Mouse (Mus musculus) embryonic fibroblast, embryonic 13.5 days (primary cell): Measurements from ENCODE around the gene Tenm2. TPM values are rescaled to one million over a fixed set of nuclear protein-coding genes. Genes with fewer than 3 reads are reported as not detected.

ENCODE experiments used
- H3K27ac ChIP-seq: 2 replicates; pipeline ENCODE4 v1.5.1; 2012; ENCODE audit warnings: low read length, control low read depth, inconsistent platforms; ENCODE audit not compliant: insufficient read depth
- H3K4me1 ChIP-seq: 2 replicates; pipeline ENCODE4 v1.6.1; 2011; ENCODE audit warnings: low read length; ENCODE audit not compliant: control insufficient read depth, insufficient read depth
- H3K4me3 ChIP-seq: 2 replicates; pipeline ENCODE4 v1.5.1; 2011; ENCODE audit warnings: mild to moderate bottlenecking, control low read depth, low read length; ENCODE audit not compliant: insufficient read depth
- CTCF ChIP-seq: IDR thresholded peaks from 2 replicates; pipeline ENCODE4 v1.5.1; 2011; ENCODE audit warnings: mild to moderate bottlenecking, control low read depth, low read length, moderate library complexity, borderline replicate concordance; ENCODE audit not compliant: insufficient read depth
- POLR2A ChIP-seq: IDR thresholded peaks from 2 replicates; pipeline ENCODE4 v1.6.1; 2011; ENCODE audit warnings: low read depth, mild to moderate bottlenecking, control low read depth, low read length, moderate library complexity
- polyA plus RNA-seq: library from polyadenylated mRNA; stranded (reverse); fragments of >200 nt; gene quantifications from 2 replicates; pipeline ENCODE4 v1.2.4, GENCODE M21; 2011; ENCODE audit warnings: low read depth; ENCODE audit not compliant: missing spikeins, insufficient read length

The Tenm2 gene
- polyA plus RNA-seq, 1 experiment, result 0.05 TPM

DNA sequence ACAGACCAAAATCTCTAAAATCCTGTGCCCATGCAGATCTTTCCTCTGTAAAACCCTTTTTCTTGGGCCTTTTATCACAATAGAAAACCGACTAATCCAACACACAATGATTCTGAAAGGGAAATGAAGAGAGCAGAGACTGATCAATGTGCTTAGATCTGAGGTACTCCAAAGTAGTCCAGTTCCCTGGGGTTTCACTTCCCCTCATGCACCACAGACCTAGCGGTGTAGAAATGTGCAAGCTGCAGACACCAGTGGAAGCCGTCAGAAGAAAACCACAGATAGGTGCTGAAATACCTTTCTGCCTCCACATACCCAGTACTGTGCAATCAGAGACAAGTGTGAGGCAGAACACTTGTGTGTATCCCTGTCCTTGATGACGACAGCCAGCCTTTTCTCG, 365.2 kb downstream of the Tenm2 start:
- H3K4me1 ChIP-seq, result no peaks in the 10 kb centered on the region

DNA sequence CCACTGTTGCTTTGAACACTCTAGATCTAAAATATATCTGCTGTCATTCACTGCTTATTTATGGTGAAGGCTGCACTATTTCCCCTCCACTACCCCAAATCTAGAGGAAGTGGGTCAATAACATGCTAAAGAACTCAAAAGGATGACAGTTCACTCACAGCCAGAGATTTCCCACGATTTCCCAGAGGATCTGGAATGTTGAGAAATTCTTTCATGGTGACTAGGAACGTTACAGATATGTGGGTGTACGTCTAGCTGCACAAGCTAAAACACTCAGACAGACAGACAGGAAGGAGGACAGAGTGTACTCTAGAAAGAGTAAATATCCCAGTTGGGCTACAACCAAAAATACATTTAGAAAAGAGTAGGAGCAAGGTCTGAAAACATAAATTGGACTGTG, 384.1 kb downstream of the Tenm2 start:
- peak overlapping the region; percentile 52 for H3K27ac ChIP-seq
- TF ChIP-seq POLR2A, result no peak
- no peak for TF ChIP-seq CTCF
- peaks cover 2% of the 10 kb centered on the region; the same call in 1 of the 2 replicates for H3K4me1 ChIP-seq
- H3K4me3 ChIP-seq, result no peak overlapping the region

More for the DNA sequence above, 365.2 kb downstream of the Tenm2 start:
- Histone ChIP-seq H3K27ac (no peak overlapping the region), H3K4me3 (no peak overlapping the region)
- TF ChIP-seq POLR2A (no peak), CTCF (no peak)

DNA sequence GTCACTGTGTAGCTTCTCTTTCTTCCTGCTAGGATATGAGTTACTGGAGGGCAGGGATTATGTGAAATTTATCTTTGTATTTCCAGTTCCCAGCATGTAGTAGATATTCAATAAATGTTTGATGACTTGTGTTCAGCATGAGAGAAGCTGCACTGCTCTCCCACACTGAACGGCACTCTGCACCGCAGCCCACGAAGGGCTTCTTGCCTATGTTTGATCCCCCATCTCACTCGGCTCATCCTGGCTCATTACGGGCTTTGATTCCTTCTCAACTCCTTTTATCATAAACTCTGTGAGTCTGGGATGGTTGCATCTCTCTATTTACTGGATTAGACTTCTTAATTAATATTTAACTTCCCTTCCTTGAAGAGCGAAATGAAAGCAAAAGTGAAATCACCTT, 388.3 kb downstream of the Tenm2 start:
- no peak for TF ChIP-seq POLR2A
- TF ChIP-seq CTCF, result no peak
- no peak overlapping the region for H3K4me3 ChIP-seq
- peaks cover 2% of the 10 kb centered on the region; the same call in 1 of the 2 replicates for H3K4me1 ChIP-seq
- H3K27ac ChIP-seq, result peak overlapping the region; percentile 36; the same call in 1 of the 2 replicates

DNA sequence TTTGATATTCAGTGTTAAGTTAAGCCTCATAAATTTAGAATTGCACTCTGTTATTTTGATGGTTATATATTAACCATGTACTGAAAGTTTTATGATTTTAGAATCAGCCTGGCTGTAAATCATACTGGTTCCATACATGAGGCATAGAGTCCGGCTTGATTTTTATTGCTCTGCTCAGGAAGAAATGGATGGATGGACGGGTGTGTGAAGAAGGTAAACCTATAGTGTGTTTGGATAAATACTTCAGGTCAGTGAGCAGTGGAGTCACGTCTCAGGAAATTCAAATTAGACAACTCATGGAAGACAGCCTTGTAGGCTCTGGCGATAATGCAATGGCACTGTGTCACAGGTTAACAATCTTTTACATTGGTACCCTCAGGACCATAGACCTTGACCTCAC, 402.9 kb downstream of the Tenm2 start:
- Histone ChIP-seq H3K4me3 (no peak overlapping the region), H3K27ac (no peak overlapping the region), H3K4me1 (no peaks in the 10 kb centered on the region)
- TF ChIP-seq CTCF (no peak), POLR2A (no peak)

DNA sequence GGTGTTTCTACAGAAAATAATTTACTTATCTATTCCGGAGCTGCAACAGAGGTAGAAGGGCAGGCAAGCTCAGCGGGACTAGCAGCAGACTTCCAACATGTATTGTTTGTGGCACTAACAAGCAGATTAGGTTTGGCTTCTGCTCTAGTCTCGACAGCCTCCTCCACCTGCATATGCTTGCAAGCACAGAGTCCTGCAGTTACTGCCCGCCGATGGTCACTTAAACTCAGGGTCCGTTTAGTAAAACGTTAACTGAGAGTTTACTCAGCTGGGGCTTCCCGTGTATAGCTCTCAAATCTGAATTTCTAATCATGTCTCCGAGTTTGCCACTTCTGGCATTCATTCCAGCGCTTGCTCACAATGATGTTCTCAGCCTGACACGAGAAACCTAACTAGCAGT, 404.3 kb downstream of the Tenm2 start:
- H3K4me3 ChIP-seq, result no peak overlapping the region
- H3K4me1 ChIP-seq, result no peaks in the 10 kb centered on the region
- TF ChIP-seq CTCF (no peak), POLR2A (no peak)
- no peak overlapping the region for H3K27ac ChIP-seq

DNA sequence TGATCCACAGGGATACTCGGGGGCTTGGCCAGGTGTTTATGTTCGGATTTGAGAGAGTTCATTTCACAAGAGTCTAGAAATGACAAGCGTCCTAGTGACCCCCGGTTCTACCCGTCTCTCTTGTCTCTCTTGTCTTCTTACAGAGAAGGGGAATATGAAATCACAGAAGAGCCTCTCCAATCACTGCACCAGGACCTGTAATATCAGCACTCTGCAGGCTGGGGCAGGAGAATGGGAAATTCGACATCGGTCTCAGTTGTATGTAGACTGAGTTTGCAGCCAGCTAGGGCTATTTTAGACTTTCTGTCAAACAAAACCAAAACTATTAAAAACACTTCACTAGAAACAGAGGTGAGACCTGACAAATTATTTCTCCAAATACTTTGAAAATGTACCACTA, 411.1 kb downstream of the Tenm2 start:
- TF ChIP-seq CTCF (no peak), POLR2A (no peak)
- no peaks in the 10 kb centered on the region for H3K4me1 ChIP-seq
- H3K4me3 ChIP-seq, result no peak overlapping the region
- H3K27ac ChIP-seq, result no peak overlapping the region

DNA sequence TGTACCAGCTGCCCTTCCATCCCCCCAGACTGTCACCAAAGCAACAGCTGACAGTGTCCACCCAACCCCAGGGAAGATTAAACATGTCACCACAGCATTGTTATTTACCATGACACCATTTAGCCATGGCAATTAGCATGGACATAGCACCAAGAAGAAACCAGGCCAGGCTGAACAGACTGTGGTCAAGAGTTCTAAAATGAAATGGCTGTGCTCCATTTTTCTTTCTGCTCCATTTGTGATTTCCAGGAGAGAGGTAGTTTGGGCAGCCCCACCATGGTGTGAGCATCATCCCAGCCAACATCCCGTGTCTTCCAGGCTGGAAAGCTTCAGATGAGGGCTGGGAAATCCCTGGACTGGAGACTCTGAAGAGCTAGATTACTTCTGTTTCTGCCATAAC, 431.1 kb downstream of the Tenm2 start:
- H3K27ac ChIP-seq, result no peak overlapping the region
- no peak overlapping the region for H3K4me3 ChIP-seq
- TF ChIP-seq POLR2A, result no peak
- no peak for TF ChIP-seq CTCF
- H3K4me1 ChIP-seq, result no peaks in the 10 kb centered on the region

DNA sequence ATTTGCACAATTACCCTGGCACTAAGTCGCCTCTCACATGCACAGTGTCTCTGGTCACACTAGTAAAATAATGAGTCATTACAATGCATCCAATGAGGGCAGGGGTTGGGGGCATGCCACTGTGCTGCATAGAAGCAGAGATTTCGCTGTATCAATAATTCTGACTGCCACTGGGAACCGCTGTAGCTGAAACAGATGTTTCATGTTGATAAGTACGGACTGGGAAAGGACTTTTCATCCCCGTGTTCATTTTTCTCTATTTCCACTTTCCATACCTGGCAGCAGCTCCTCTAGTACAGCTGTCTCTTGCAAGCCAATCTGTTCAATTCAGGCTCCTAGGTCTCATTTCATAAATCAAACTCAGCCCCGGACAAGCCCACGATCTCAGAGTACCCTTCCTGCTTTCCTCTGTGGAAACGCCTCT, 433.5 kb downstream of the Tenm2 start:
- TF ChIP-seq POLR2A, result no peak
- TF ChIP-seq CTCF, result no peak
- Histone ChIP-seq H3K4me1 (no peaks in the 10 kb centered on the region), H3K27ac (no peak overlapping the region), H3K4me3 (no peak overlapping the region)

DNA sequence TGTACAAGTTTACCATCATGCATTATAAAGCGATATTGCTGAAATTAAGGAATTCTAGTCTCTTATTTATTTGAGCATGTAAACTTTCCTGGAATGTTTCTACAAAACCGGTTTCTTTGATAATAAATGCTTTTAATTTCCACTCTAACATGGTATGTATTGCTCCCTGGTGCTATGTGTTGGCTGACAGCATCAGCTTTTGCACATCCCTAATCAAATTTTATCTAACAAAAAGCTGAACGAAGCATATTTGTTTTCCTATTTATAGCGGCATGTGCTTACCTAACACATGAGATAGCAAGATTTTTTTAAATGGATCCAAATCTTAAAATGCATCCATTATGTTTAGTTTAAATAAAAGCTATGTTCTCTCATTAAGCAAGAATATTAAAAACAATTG, 434.1 kb downstream of the Tenm2 start:
- H3K4me3 ChIP-seq, result no peak overlapping the region
- no peak overlapping the region for H3K27ac ChIP-seq
- no peaks in the 10 kb centered on the region for H3K4me1 ChIP-seq
- TF ChIP-seq POLR2A, result no peak
- no peak for TF ChIP-seq CTCF

DNA sequence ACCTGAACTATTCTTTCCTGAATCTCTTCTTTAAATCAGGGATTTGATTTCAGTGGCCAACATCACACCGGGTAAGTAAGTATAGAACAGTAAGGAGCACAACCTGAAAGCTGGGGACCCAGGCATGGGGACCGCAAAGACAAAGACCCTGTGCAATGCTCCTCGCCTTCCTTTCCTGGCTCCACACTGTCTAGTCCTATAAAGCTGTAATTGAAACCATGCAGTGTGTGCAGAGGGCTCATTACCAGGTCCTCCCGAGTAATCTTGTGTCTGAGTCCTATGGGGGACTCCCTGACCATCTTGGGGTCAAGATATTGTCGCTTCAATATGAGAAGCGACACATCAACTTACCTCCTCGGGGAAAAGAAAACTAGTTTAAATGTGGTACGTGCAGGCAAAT, 436.4 kb downstream of the Tenm2 start:
- no peak overlapping the region for H3K4me3 ChIP-seq
- H3K27ac ChIP-seq, result no peak overlapping the region
- TF ChIP-seq CTCF, result no peak
- TF ChIP-seq POLR2A, result no peak
- no peaks in the 10 kb centered on the region for H3K4me1 ChIP-seq

DNA sequence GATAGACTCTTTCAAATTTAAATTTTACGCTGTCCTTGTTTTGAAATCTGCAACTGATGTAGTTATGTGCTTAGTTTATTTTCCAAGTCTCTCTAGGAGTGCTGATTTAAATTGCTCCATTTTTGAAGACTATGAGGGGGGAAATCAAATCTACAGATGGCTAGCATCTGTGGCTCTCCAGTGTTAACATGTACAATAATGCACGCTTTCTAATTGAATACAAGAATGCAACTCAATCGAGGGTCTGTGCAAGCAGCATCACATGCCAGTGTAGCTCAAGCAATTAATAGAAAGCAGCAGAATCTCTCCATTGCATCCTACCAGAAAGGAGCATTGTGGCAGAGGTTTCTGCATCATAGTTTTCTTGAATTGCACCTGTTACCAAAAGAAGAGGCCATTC, 477.8 kb downstream of the Tenm2 start:
- Histone ChIP-seq H3K4me3 (no peak overlapping the region), H3K27ac (no peak overlapping the region), H3K4me1 (no peaks in the 10 kb centered on the region)
- TF ChIP-seq CTCF (no peak), POLR2A (no peak)
